Mouse (Mus musculus): ENCODE data around the gene Herpud2. TPM values are rescaled to one million over a fixed set of nuclear protein-coding genes. Genes with fewer than 3 reads are reported as not detected.
A peak's percentile ranks its signal among the peaks of the same experiment; 100 is the strongest.

Gene Herpud2
- polyA plus RNA-seq, 1 experiment from 2014 or later = 25.9 TPM

DNA sequence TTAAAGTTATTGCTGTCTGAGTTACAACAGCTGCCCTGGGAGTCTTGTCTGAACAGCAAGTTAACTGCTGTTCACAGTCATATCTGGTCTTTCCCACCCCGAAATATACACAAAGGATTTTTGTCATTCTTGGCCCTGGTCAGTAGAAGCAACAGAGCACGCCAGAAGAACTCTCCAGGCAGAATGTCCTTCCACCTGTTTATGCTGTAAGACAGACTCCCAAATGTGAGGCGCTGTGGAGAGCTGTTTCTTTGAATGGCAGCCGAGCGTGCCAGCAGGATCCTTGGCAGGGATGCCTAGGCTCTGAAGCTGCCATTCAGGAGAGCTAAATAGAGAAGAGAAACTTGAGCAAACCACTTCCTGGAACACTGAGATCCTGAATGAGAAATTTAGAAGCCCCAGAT lies 23.4 kb upstream of the Herpud2 start:
- peak overlapping the region; percentile 87 for H3K27ac ChIP-seq (replicated peaks)
- H3K36me3 ChIP-seq = no peaks in the 10 kb centered on the region
- no peaks in the 10 kb centered on the region for H3K27me3 ChIP-seq (replicated peaks)
- H3K4me1 ChIP-seq = peaks cover 53% of the 10 kb centered on the region
- no peak for ATAC-seq (ENCODE audit: extremely low read depth, insufficient number of reproducible peaks, low FRiP score, low TSS enrichment)
- peak overlapping the region; percentile 52 for H3K4me2 ChIP-seq
- 0 out of 2 replicates have a peak overlapping the region, but pooled peaks have one; percentile 5 for H3K4me3 ChIP-seq
- WGBS = 16% methylated on average over 5 of the region's 5 CpGs
- no peaks in the 10 kb centered on the region for H3K9me3 ChIP-seq
- peak overlapping the region; percentile 62 for H3K9ac ChIP-seq

DNA sequence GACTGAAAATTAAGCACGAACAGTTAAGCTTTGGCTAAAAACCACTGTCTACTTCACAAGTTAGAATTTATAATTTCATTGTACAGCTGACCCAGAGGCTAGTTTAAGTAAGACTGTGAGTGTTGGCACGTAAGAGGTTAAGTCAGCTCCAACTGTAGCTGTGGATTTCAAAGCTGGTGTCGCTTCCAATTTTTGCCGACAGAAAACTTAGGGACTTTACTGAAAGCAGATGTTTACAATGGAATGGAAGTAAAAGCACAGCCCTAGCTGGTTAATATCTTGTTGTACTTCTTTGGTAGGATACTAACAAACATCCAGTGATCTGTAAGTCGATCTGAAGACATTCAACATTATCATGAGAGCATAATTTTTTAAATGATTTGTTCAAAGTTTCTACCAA lies 23.0 kb upstream of the Herpud2 start:
- Histone ChIP-seq H3K27me3 (replicated peaks) (no peaks in the 10 kb centered on the region), H3K4me3 (no peak overlapping the region), H3K4me2 (peak overlapping the region; percentile 52), H3K36me3 (no peaks in the 10 kb centered on the region), H3K9ac (no peak overlapping the region), H3K9me3 (no peaks in the 10 kb centered on the region), H3K4me1 (peaks cover 55% of the 10 kb centered on the region), H3K27ac (replicated peaks) (peak overlapping the region; percentile 87)
- 46% methylated on average over 5 of the region's 5 CpGs for WGBS
- ATAC-seq (ENCODE audit: extremely low read depth, insufficient number of reproducible peaks, low FRiP score, low TSS enrichment) = no peak

DNA sequence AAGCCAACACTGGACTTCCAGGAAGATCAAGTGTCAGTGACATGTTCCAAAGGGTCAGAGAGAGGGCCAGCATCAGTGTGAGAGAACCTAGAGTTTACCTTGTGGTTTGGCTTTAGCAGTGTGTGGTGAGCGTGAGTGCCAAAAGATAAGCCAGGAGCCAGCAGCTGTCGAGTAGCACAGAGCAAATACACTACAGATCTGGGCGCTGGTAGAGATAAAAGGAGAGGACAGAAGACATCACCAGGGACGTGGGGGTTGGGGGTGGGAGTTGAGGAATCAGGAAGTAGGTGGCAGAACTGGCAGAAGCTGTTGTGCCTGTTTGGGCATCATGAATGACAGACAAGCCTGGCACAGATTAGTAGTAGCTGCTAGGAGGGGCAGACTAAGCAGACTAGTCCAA lies 21.6 kb upstream of the Herpud2 start:
- H3K4me1 ChIP-seq = peaks cover 54% of the 10 kb centered on the region
- WGBS = 4% methylated on average over 4 of the region's 4 CpGs
- ATAC-seq (ENCODE audit: extremely low read depth, insufficient number of reproducible peaks, low FRiP score, low TSS enrichment) = 0 out of 2 replicates have a peak, but pooled peaks have one; percentile 26
- no peaks in the 10 kb centered on the region for H3K27me3 ChIP-seq (replicated peaks)
- H3K27ac ChIP-seq (replicated peaks) = peak overlapping the region; percentile 76
- H3K4me3 ChIP-seq = no peak overlapping the region
- no peaks in the 10 kb centered on the region for H3K36me3 ChIP-seq
- peak overlapping the region; percentile 31 for H3K4me2 ChIP-seq
- no peak overlapping the region for H3K9ac ChIP-seq
- H3K9me3 ChIP-seq = no peaks in the 10 kb centered on the region

- no peak for ATAC-seq (ENCODE audit: extremely low read depth, insufficient number of reproducible peaks, low FRiP score, low TSS enrichment)
- Histone ChIP-seq H3K36me3 (no peaks in the 10 kb centered on the region), H3K27ac (replicated peaks) (peak overlapping the region; percentile 56; the same call in 1 of the 2 replicates), H3K9me3 (no peaks in the 10 kb centered on the region), H3K4me1 (peaks cover 24% of the 10 kb centered on the region), H3K4me3 (no peak overlapping the region), H3K9ac (no peak overlapping the region), H3K4me2 (no peak overlapping the region), H3K27me3 (replicated peaks) (no peaks in the 10 kb centered on the region)
These were observed 18.0 kb upstream of the Herpud2 start for GRCm38 (mm10) chr9:25169626-25170025.

- peaks cover 6% of the 10 kb centered on the region for H3K4me1 ChIP-seq
- no peak overlapping the region for H3K27ac ChIP-seq (replicated peaks)
- H3K9me3 ChIP-seq = no peaks in the 10 kb centered on the region
- 29% methylated on average over 6 of the region's 6 CpGs for WGBS
- H3K4me2 ChIP-seq = no peak overlapping the region
- no peaks in the 10 kb centered on the region for H3K36me3 ChIP-seq
- H3K9ac ChIP-seq = no peak overlapping the region
- H3K27me3 ChIP-seq (replicated peaks) = no peaks in the 10 kb centered on the region
- no peak overlapping the region for H3K4me3 ChIP-seq
- no peak for ATAC-seq (ENCODE audit: extremely low read depth, insufficient number of reproducible peaks, low FRiP score, low TSS enrichment)
These were observed 16.0 kb upstream of the Herpud2 start for GRCm38 (mm10) chr9:25167458-25168084.

GRCm38 (mm10) chr9:25158218-25158617 lies 6.6 kb upstream of the Herpud2 start:
- 0 out of 2 replicates have a peak, but pooled peaks cover 3% of the 10 kb centered on the region for H3K4me1 ChIP-seq
- no peaks in the 10 kb centered on the region for H3K36me3 ChIP-seq
- H3K4me2 ChIP-seq = no peak overlapping the region
- H3K27ac ChIP-seq (replicated peaks) = no peak overlapping the region
- H3K9ac ChIP-seq = no peak overlapping the region
- no peaks in the 10 kb centered on the region for H3K9me3 ChIP-seq
- H3K27me3 ChIP-seq (replicated peaks) = no peaks in the 10 kb centered on the region
- 56% methylated on average over 4 of the region's 4 CpGs for WGBS
- ATAC-seq (ENCODE audit: extremely low read depth, insufficient number of reproducible peaks, low FRiP score, low TSS enrichment) = no peak
- H3K4me3 ChIP-seq = no peak overlapping the region

- H3K27me3 ChIP-seq (replicated peaks) = no peaks in the 10 kb centered on the region
- H3K4me3 ChIP-seq = no peak overlapping the region
- H3K4me2 ChIP-seq = no peak overlapping the region
- peaks cover 14% of the 10 kb centered on the region for H3K4me1 ChIP-seq
- H3K9me3 ChIP-seq = no peaks in the 10 kb centered on the region
- no peak overlapping the region for H3K27ac ChIP-seq (replicated peaks)
- no peak for ATAC-seq (ENCODE audit: extremely low read depth, insufficient number of reproducible peaks, low FRiP score, low TSS enrichment)
- no peak overlapping the region for H3K9ac ChIP-seq
- WGBS = 19% methylated on average over 1 of the region's 1 CpGs
- no peaks in the 10 kb centered on the region for H3K36me3 ChIP-seq
These were observed 4.8 kb upstream of the Herpud2 start for GRCm38 (mm10) chr9:25156377-25156776.

DNA sequence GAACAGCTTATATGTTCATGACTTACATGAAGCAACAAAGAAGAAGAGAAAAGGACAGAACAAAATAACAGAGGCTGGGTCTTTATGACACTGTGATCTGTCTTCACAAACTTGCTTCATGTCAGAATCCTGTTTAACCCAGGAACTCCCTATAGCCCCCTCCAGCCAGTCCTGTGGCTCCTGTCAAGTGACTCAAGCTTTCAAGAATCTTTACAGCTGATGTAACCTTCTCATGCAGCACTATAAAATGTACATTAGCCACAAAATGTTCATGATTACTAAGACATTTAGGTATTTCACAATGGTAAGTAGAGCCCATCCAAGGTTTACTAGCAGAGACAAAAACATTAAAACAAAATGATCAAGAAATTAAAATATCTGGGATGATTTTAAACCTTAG lies 1.4 kb upstream of the Herpud2 start:
- no peaks in the 10 kb centered on the region for H3K9me3 ChIP-seq
- peak overlapping the region; percentile 87; the same call in 1 of the 2 replicates for H3K4me2 ChIP-seq
- H3K9ac ChIP-seq = 0 out of 2 replicates have a peak overlapping the region, but pooled peaks have one; percentile 11
- no peaks in the 10 kb centered on the region for H3K36me3 ChIP-seq
- H3K4me1 ChIP-seq = peaks cover 27% of the 10 kb centered on the region
- peak overlapping the region; percentile 33 for H3K27ac ChIP-seq (replicated peaks)
- no peak overlapping the region for H3K4me3 ChIP-seq
- no peaks in the 10 kb centered on the region for H3K27me3 ChIP-seq (replicated peaks)
- no peak for ATAC-seq (ENCODE audit: extremely low read depth, insufficient number of reproducible peaks, low FRiP score, low TSS enrichment)

DNA sequence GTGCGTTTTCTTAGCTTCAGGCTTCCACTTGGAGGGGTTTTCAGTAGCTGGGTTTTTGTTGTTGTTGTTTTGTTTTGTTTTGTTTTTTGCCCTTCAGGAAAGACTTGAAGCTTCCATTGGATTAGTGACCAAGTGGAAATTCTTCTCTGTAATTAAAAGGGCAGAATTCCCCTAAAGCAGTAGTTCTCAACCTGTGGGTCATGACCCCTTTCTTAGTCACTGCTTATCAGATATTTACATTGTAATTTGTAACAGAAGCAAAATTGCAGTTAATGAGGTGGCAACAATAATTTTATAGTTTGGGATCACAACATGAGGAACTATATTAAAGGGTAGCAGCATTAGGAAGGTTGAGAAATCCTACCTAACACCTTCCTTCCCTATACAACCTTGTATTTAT lies 837 bp upstream of the Herpud2 start:
- Histone ChIP-seq H3K9me3 (no peaks in the 10 kb centered on the region), H3K27me3 (replicated peaks) (no peaks in the 10 kb centered on the region), H3K4me2 (peak overlapping the region; percentile 87), H3K4me1 (peaks cover 29% of the 10 kb centered on the region), H3K4me3 (peak overlapping the region; percentile 89), H3K9ac (peak overlapping the region; percentile 97), H3K27ac (replicated peaks) (peak overlapping the region; percentile 100), H3K36me3 (no peaks in the 10 kb centered on the region)
- ATAC-seq (ENCODE audit: extremely low read depth, insufficient number of reproducible peaks, low FRiP score, low TSS enrichment) = no peak
- WGBS = 5% methylated on average over 1 of the region's 1 CpGs

DNA sequence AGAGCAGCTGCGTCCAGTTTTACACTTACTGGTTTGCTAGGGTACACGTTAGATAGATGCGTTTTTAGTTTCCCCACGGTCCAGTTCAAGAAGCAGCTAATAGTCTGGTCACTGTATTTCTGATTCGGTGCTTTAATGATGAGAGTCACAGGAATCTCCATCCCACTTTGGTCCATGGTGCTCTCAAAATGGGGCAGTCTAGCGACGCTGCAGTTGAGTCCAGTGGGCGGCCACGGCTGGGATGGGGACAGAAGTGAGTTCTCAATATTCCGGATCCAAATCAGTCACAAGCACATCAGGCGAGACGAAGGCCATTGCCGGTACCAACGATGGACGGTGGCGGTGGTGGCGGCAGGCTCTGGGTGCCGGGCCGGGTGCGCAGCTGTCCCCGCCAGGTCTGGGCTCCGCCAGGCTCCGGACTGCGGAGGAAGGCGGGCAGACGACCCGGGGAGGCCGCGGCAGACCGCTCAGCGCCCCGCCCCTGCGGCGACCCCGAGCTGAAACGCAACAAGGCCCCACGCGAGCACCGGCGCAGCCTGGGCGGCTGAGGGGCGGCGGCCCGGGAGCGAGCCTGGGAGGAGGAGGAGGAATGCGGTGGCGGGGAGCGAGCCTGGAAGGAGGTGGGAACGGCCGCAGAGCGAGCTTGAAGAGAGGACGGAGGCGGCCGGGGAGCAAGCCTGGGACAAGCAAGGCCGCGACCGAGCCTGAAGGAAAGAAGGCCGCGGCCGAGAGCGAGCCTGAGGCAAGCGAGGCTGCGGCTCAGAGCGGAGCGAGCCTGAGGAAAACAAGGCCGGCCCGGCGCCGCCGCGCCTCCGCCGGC lies 619 bp downstream of the Herpud2 start:
- Histone ChIP-seq H3K4me3 (peak overlapping the region; percentile 89), H3K9ac (peak overlapping the region; percentile 97), H3K36me3 (peaks cover 2% of the 10 kb centered on the region; the same call in 1 of the 2 replicates), H3K9me3 (no peaks in the 10 kb centered on the region), H3K4me1 (peaks cover 35% of the 10 kb centered on the region), H3K4me2 (peak overlapping the region; percentile 87), H3K27ac (replicated peaks) (peak overlapping the region; percentile 100), H3K27me3 (replicated peaks) (no peaks in the 10 kb centered on the region)
- under 1% methylated on average over 71 of the region's 73 CpGs for WGBS
- ATAC-seq (ENCODE audit: extremely low read depth, insufficient number of reproducible peaks, low FRiP score, low TSS enrichment) = peak; percentile 62

DNA sequence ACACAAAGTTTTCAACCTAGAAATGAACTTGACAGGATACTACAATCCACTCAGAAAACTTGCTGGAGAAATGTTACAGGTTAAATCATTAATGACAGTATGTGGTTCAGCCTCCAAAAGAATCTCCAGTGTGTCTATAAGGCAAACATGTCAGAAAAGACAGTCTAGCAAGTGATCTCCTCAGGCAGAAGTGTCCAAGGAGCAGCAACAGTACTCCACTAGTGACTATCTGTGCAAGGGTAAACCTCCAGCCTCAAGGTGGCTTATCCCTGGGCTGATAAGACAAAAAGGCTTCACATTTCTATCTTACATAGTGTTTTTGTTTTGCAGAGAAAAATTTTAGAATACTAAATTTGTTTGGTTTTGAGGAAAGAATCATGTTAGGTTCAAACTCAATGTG lies 2.9 kb downstream of the Herpud2 start:
- Histone ChIP-seq H3K9ac (peak overlapping the region; percentile 61; the same call in 1 of the 2 replicates), H3K4me1 (peaks cover 47% of the 10 kb centered on the region), H3K4me3 (peak overlapping the region; percentile 37), H3K4me2 (peak overlapping the region; percentile 65), H3K27me3 (replicated peaks) (no peaks in the 10 kb centered on the region), H3K27ac (replicated peaks) (no peak overlapping the region), H3K9me3 (no peaks in the 10 kb centered on the region), H3K36me3 (peaks cover 6% of the 10 kb centered on the region; the same call in 1 of the 2 replicates)
- no peak for ATAC-seq (ENCODE audit: extremely low read depth, insufficient number of reproducible peaks, low FRiP score, low TSS enrichment)
